Mouse (Mus musculus): ENCODE data around the gene Dazl.

Gene Dazl

DNA sequence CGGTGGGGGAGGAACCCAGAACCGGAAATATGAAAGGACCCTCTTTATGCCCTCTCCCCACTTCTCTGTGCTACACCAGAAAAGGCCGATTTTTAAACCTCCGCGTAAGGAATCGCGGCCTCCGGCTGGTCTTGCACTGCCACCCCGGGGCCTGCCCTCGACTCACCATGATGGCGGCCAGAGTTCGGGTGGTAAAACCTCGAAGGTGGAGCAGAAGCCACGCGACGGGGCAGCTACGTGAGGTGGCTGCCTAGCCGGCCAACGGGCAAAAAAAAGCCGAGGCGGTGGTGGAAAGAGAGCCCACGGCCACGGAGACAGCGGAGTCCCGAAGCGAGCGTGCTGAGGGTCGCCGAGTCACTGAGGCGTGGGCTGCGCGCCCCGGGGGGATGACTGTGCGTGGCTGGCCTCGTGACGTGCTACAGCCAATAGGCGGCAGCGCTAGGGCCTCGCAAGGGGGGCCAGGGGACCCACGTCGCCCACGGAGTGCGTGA lies at the start of gene Dazl:
Gene Dazl (minus strand): TSS at position 396 of the 491 bp plus-strand sequence.
- Histone ChIP-seq H3K27me3 (ENCODE audit: control insufficient read depth, insufficient read depth, low read length, poor library complexity, severe bottlenecking) (no peaks in the 10 kb centered on the region), H3K36me3 (ENCODE audit: control insufficient read depth, insufficient read depth, low read length, poor library complexity, severe bottlenecking) (no peaks in the 10 kb centered on the region)
- DNase-seq (ENCODE audit: low read depth, low spot score) = no peak

DNA sequence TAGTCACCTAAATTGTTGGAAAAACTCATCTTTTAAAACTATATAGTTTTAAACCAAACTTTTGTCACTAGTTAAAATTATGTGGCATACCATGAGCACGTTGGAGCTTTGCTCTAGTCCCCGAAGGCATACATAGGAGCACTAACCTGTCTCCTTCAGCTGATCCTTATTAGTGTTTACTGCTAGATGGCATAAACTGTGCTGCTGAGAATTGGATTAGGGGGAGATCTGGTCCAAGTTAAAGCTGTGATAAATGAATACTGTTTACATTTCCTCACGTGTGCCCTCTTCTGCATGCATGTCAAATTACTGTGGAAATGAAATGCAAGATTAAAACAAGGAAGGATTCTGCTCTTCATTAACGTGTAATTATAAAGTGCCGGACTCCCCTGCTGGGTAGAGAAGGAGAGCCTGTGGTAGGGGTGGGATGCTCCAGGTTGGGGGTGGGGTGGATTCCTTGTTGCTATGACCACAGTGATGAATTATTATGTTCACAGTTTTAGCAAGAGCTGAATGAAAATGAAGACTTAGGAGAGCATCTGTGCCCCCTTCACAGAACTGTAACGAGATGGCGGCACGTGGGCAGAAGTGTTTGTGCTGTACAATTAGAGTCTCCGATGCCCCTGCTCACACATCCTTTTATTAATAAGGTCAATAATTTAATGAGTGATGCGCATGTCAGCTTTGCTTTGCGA lies 48.6 kb upstream of the Dazl start:
- H3K27me3 ChIP-seq (ENCODE audit: control insufficient read depth, insufficient read depth, low read length, poor library complexity, severe bottlenecking) = no peaks in the 10 kb centered on the region
- DNase-seq (ENCODE audit: low read depth, low spot score) = no peak
- H3K36me3 ChIP-seq (ENCODE audit: control insufficient read depth, insufficient read depth, low read length, poor library complexity, severe bottlenecking) = no peaks in the 10 kb centered on the region

DNA sequence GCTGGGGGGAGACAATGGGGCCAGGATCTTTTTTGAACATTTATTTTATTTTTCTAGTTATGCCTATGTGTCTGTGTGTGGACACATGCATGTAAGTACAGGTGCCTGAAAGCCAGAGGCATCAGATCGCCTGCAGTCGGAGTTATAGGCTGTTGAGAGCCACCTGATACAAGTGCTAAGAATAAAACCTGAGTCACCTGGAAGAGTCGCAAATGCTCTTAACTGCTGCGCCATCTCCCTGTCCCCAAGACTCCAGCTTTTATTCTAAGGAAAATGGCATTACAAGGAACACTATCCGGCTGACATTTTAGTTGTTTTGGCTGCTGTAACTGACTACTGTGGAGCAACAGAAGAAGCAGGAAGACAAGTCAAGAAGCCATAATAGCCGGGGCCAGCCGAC lies 45.5 kb upstream of the Dazl start:
- Histone ChIP-seq H3K36me3 (ENCODE audit: control insufficient read depth, insufficient read depth, low read length, poor library complexity, severe bottlenecking) (no peaks in the 10 kb centered on the region), H3K27me3 (ENCODE audit: control insufficient read depth, insufficient read depth, low read length, poor library complexity, severe bottlenecking) (no peaks in the 10 kb centered on the region)
- DNase-seq (ENCODE audit: low read depth, low spot score) = no peak

GRCm38 (mm10) chr17:50335776-50336175 lies 42.3 kb upstream of the Dazl start:
- DNase-seq (ENCODE audit: low read depth, low spot score) = peak; percentile 6
- Histone ChIP-seq H3K36me3 (ENCODE audit: control insufficient read depth, insufficient read depth, low read length, poor library complexity, severe bottlenecking) (no peaks in the 10 kb centered on the region), H3K27me3 (ENCODE audit: control insufficient read depth, insufficient read depth, low read length, poor library complexity, severe bottlenecking) (no peaks in the 10 kb centered on the region)

- H3K36me3 ChIP-seq (ENCODE audit: control insufficient read depth, insufficient read depth, low read length, poor library complexity, severe bottlenecking) = no peaks in the 10 kb centered on the region
- no peaks in the 10 kb centered on the region for H3K27me3 ChIP-seq (ENCODE audit: control insufficient read depth, insufficient read depth, low read length, poor library complexity, severe bottlenecking)
- no peak for DNase-seq (ENCODE audit: low read depth, low spot score)
These were observed 41.3 kb upstream of the Dazl start for GRCm38 (mm10) chr17:50334694-50335093.

- Histone ChIP-seq H3K36me3 (ENCODE audit: control insufficient read depth, insufficient read depth, low read length, poor library complexity, severe bottlenecking) (no peaks in the 10 kb centered on the region), H3K27me3 (ENCODE audit: control insufficient read depth, insufficient read depth, low read length, poor library complexity, severe bottlenecking) (no peaks in the 10 kb centered on the region)
- DNase-seq (ENCODE audit: low read depth, low spot score) = no peak
These were observed 38.5 kb upstream of the Dazl start for GRCm38 (mm10) chr17:50332012-50332300.

DNA sequence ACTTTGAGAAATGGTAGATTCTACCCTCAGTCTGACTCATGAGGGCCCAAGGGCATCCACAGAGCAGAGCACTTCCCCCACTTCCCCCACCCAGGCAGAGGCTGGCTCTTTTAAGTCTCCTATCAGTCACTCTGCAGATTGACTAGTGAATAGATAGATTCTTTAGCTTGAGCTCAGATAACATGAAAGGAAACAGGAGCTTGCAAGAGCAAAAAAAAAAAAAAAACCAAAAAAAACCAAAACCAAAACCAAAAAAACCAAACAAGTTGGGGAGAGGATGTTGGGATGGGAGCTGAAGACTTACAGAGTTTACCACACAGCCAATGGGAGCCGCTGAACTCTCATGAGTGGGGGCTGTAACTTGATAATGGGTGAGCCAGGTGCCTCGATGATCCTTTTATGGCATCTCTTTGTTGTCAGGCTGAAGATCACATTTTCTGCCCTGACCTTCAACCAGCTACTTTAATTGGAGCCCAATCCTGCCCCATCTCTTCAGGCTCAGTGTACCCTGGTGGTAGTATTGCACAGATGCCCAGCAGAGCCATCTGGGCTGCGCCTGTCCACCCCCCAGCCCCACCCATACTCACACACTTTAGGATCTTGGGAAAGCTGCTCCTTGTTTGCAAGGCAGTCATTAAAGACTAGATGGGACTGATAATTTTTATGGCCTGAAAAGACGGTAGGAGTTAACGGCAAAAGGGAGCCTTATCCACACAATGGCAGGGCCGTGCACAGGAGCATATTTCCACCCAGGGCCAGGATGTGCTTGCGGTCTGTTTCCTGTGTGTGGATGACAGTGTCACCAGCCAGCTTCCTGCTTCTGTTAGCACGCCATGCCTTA lies 38.0 kb upstream of the Dazl start:
- Histone ChIP-seq H3K27me3 (ENCODE audit: control insufficient read depth, insufficient read depth, low read length, poor library complexity, severe bottlenecking) (no peaks in the 10 kb centered on the region), H3K36me3 (ENCODE audit: control insufficient read depth, insufficient read depth, low read length, poor library complexity, severe bottlenecking) (no peaks in the 10 kb centered on the region)
- peak; percentile 10 for DNase-seq (ENCODE audit: low read depth, low spot score)

DNA sequence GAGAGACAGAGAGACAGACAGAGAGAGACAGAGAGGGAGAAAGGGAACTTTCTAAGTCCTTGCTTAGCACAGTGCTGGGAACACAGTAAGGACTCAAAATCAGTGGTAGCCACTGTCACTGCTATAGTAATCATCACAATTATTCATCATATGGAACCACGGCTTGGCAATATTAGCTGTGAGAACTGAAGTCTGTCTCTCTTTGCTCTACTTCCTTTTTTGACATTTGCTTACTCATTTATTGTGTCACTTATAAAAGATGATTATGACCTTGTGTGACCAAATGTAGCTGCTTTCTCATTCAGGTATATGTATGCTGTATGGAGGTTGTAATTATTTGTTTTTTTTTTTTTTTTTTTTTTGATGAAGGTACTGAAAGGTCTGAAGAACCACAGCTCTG lies 36.8 kb upstream of the Dazl start:
- Histone ChIP-seq H3K27me3 (ENCODE audit: control insufficient read depth, insufficient read depth, low read length, poor library complexity, severe bottlenecking) (no peaks in the 10 kb centered on the region), H3K36me3 (ENCODE audit: control insufficient read depth, insufficient read depth, low read length, poor library complexity, severe bottlenecking) (no peaks in the 10 kb centered on the region)
- no peak for DNase-seq (ENCODE audit: low read depth, low spot score)

DNA sequence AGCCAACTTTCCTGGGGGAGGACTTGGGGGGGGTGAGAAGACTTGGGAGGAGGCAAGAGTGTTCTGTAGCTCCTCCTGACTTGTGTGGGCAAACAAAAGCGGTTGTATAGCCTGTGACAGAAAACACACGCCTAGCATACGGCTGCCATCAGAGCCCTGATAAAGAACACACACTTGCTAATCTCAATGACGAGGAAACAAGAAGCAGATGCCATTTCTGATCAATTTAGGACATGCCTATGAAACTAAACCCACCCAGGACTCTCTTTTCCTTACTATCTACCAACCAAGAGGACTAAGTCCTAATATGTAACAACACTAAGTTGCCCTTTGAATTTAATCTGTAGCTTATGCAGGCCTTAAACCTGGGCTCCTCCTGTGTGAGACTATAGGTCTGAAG lies 31.2 kb upstream of the Dazl start:
- Histone ChIP-seq H3K36me3 (ENCODE audit: control insufficient read depth, insufficient read depth, low read length, poor library complexity, severe bottlenecking) (no peaks in the 10 kb centered on the region), H3K27me3 (ENCODE audit: control insufficient read depth, insufficient read depth, low read length, poor library complexity, severe bottlenecking) (no peaks in the 10 kb centered on the region)
- no peak for DNase-seq (ENCODE audit: low read depth, low spot score)

DNA sequence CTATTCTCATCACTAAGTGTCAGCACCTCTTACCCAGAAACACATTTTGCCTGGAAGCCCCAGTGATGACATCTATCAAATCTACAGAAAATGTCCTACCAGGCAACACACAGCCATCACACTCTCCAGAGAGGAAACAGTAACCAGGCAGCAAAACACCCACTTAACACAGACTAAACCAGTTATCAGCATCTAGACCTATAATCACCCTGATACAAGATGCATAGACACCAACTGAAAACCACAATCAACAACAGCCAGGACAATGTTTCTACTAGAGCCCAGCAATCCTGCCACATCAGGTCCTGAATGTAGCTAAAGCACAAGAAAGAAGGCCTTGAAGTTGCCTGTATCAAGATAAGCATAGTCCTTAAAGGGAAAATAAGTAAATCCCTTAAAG lies 25.4 kb upstream of the Dazl start:
- H3K27me3 ChIP-seq (ENCODE audit: control insufficient read depth, insufficient read depth, low read length, poor library complexity, severe bottlenecking) = no peaks in the 10 kb centered on the region
- no peak for DNase-seq (ENCODE audit: low read depth, low spot score)
- no peaks in the 10 kb centered on the region for H3K36me3 ChIP-seq (ENCODE audit: control insufficient read depth, insufficient read depth, low read length, poor library complexity, severe bottlenecking)

DNA sequence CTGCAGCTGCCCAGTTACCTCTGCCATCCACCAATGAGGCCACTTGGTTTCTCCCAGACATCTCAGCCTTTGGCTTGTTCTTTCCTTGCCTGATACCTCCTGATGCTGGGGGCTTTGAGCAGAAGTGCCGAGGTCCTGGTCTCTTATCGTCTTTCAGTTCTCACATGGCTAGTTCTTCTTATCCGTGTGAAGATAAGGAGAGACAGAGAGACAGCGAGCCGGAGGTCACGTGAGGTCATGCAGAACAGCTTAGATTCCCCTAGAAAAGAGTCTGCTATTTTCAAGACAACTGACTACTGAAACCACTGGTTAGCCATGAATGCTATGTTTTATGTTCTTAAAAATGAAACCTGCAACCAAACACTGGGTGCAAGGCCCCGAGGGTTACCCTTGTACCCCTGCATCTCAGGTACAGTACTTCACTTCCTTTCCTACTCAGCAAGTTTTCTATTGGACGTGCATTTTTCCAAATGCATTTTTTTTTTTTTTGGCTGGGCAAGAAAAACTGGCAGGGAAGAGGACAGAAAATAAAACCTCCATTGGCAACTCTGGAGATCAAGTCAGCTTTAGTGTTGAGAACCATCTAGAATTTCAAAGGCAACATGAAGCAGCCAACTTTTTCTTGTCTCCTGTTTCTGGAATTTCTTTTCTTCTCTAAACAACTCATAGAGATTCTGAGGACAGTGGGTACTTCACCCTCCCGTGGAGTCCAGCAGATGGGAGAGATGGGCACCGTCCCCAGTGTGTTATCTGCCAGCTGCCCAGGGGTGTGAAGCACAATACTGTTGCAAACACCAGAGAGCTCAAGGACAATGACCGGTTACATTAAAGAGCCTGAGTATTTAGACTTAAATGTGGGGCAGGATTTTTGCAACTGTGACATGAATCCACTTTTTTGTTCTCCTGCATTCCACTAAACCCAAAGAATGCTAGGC lies 23.0 kb upstream of the Dazl start:
- Histone ChIP-seq H3K27me3 (ENCODE audit: control insufficient read depth, insufficient read depth, low read length, poor library complexity, severe bottlenecking) (no peaks in the 10 kb centered on the region), H3K36me3 (ENCODE audit: control insufficient read depth, insufficient read depth, low read length, poor library complexity, severe bottlenecking) (no peaks in the 10 kb centered on the region)
- DNase-seq (ENCODE audit: low read depth, low spot score) = no peak

- H3K27me3 ChIP-seq (ENCODE audit: control insufficient read depth, insufficient read depth, low read length, poor library complexity, severe bottlenecking) = no peaks in the 10 kb centered on the region; the same call in 1 of the 2 replicates
- no peak for DNase-seq (ENCODE audit: low read depth, low spot score)
These were observed 16.8 kb upstream of the Dazl start for GRCm38 (mm10) chr17:50310148-50310802.

DNA sequence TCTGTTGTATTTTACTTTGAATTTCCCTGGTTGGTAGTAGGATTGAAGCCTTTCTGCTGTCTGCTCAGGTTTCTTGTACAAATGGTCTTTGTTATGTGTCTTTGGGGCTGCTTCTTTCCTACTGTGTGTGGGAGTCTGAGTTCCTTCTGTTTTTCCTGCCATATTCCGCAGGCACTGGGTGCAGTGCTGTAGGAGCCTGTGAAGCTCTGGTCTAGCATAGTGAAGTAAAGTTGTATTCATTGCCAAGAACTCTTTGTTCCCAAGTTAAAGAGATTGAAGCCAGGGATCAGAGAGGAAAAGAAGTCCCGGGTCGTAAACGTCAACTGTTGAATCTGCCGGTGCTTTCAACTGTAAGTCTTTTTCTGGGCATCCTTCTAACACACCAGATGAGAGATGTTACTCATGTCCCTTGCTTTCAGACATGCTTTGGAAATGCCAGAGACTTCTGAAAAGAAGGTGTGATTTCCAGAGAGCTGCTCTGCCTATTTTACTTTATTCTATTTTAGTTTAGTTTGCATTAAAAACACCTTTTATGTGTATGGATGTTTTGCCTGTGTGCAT lies 16.2 kb upstream of the Dazl start:
- Histone ChIP-seq H3K36me3 (ENCODE audit: control insufficient read depth, insufficient read depth, low read length, poor library complexity, severe bottlenecking) (no peaks in the 10 kb centered on the region), H3K27me3 (ENCODE audit: control insufficient read depth, insufficient read depth, low read length, poor library complexity, severe bottlenecking) (no peaks in the 10 kb centered on the region; the same call in 1 of the 2 replicates)
- no peak for DNase-seq (ENCODE audit: low read depth, low spot score)

More at GRCm38 (mm10) chr17:50310148-50310802, 16.8 kb upstream of the Dazl start:
- H3K36me3 ChIP-seq (ENCODE audit: control insufficient read depth, insufficient read depth, low read length, poor library complexity, severe bottlenecking) = no peaks in the 10 kb centered on the region

- H3K27me3 ChIP-seq (ENCODE audit: control insufficient read depth, insufficient read depth, low read length, poor library complexity, severe bottlenecking) = no peaks in the 10 kb centered on the region; the same call in 1 of the 2 replicates
- no peaks in the 10 kb centered on the region for H3K36me3 ChIP-seq (ENCODE audit: control insufficient read depth, insufficient read depth, low read length, poor library complexity, severe bottlenecking)
- no peak for DNase-seq (ENCODE audit: low read depth, low spot score)
These were observed 15.4 kb upstream of the Dazl start for GRCm38 (mm10) chr17:50308880-50309279.

Measured in splenic B cell, adult 2 months (primary cell).